10 mouse cellular contexts compared by ENCODE assay signal in the genomic region with DNA sequence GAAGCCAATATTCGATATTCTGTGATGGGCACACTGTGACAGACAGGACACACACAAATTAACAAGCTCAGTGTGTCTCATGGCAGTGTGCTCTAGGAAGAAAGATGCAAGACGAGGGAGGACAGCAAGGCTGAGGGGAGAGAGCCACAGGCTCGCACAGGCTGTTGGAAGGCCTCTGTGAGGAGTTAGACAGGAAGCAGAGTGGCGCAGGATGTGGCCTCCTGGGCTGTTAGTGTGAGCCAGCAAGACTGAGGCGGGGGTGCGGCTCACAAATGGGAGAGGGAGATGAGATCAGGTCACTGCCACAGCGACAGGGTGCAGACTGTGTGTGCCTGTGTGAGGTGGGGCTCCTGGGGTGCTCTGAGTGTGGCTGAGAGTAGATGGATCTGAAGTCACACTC. TPM values are rescaled to one million over a fixed set of nuclear protein-coding genes. Genes with fewer than 3 reads are reported as not detected.
DNase-seq lines count a peak whose midpoint lies in the region; ATAC-seq and TF ChIP-seq lines count a peak whose summit lies in the region.
"Had no signal": no experiment of that assay in that cellular context is flagged by ENCODE, and none has a peak within 500 bp of the region (broad histone marks: within the 10 kb centered on the region; RNA-seq: fewer than 3 reads in every experiment).

No protein-coding gene starts in this region.

- H3K4me3 ChIP-seq in heart, embryonic 15.5 days, result no peak overlapping the region
- no peak overlapping the region for H3K4me3 ChIP-seq in G1E (ENCODE audit: low read depth, low read length)
- no peak overlapping the region for H3K4me3 ChIP-seq in limb, embryonic 13.5 days
- no peak overlapping the region for H3K4me3 ChIP-seq in stomach, embryonic 15.5 days (replicated peaks)
- H3K4me3 ChIP-seq: midbrain, embryonic 12.5 days had no signal

- peak overlapping the region; percentile 8; the same call in 1 of the 2 replicates for H3K9ac ChIP-seq in heart, embryonic 15.5 days
- no peak overlapping the region for H3K9ac ChIP-seq in limb, embryonic 13.5 days
- H3K9ac ChIP-seq in stomach, embryonic 15.5 days, result no peak overlapping the region
- H3K9ac ChIP-seq: midbrain, embryonic 12.5 days had no signal

- ATAC-seq in heart, embryonic 15.5 days (replicated peaks; ENCODE audit: insufficient number of reproducible peaks, insufficient read depth, low FRiP score, low read depth), result no peak
- ATAC-seq in G1E (ENCODE audit: extremely low read depth, insufficient number of reproducible peaks, low FRiP score, poor library complexity, severe bottlenecking), result no peak
- ATAC-seq in limb, embryonic 13.5 days (ENCODE audit: low FRiP score, low read depth), result no peak
- ATAC-seq in stomach, embryonic 15.5 days (ENCODE audit: insufficient read depth, low FRiP score, low read depth), result peak; percentile 24; the same call in 1 of the 2 replicates

- H3K27ac ChIP-seq in heart, embryonic 15.5 days, result peak overlapping the region; percentile 88
- 0 out of 2 replicates have a peak overlapping the region, but pooled peaks have one; percentile 7 for H3K27ac ChIP-seq in limb, embryonic 13.5 days
- peak overlapping the region; percentile 69; the same call in 1 of the 2 replicates for H3K27ac ChIP-seq in stomach, embryonic 15.5 days
- H3K27ac ChIP-seq: midbrain, embryonic 12.5 days had no signal

- peaks cover 23% of the 10 kb centered on the region for H3K36me3 ChIP-seq in heart, embryonic 15.5 days
- peaks cover 57% of the 10 kb centered on the region for H3K36me3 ChIP-seq in G1E (replicated peaks)
- no peaks in the 10 kb centered on the region for H3K36me3 ChIP-seq in limb, embryonic 13.5 days
- no peaks in the 10 kb centered on the region for H3K36me3 ChIP-seq in stomach, embryonic 15.5 days
- H3K36me3 ChIP-seq: midbrain, embryonic 12.5 days had no signal

- H3K4me2 ChIP-seq in heart, embryonic 15.5 days, result no peak overlapping the region
- no peak overlapping the region for H3K4me2 ChIP-seq in limb, embryonic 13.5 days (replicated peaks)
- no peak overlapping the region for H3K4me2 ChIP-seq in stomach, embryonic 15.5 days
- H3K4me2 ChIP-seq: midbrain, embryonic 12.5 days had no signal

- H3K4me1 ChIP-seq in heart, embryonic 15.5 days (replicated peaks), result peaks cover 81% of the 10 kb centered on the region
- H3K4me1 ChIP-seq in G1E (ENCODE audit: insufficient read depth, low read depth, low read length), result peaks cover 13% of the 10 kb centered on the region
- H3K4me1 ChIP-seq in limb, embryonic 13.5 days, result peaks cover 16% of the 10 kb centered on the region
- peaks cover 19% of the 10 kb centered on the region for H3K4me1 ChIP-seq in stomach, embryonic 15.5 days
- H3K4me1 ChIP-seq: midbrain, embryonic 12.5 days had no signal

- no peaks in the 10 kb centered on the region for H3K9me3 ChIP-seq in heart, embryonic 15.5 days (replicated peaks)
- no peaks in the 10 kb centered on the region for H3K9me3 ChIP-seq in G1E (replicated peaks)
- no peaks in the 10 kb centered on the region for H3K9me3 ChIP-seq in limb, embryonic 13.5 days
- H3K9me3 ChIP-seq in stomach, embryonic 15.5 days, result no peaks in the 10 kb centered on the region
- H3K9me3 ChIP-seq: midbrain, embryonic 12.5 days had no signal

- DNase-seq in heart, adult 9 months (ENCODE audit: low spot score in 2 of 2), result no peak
- DNase-seq in G1E (ENCODE audit: low spot score), result peak; percentile 12
- no peak for DNase-seq in frontal cortex, postnatal 10 days (ENCODE audit: low spot score in 2 of 2)
- no peak for DNase-seq in urinary bladder, adult 18-20 months (ENCODE audit: low spot score in 2 of 2)
- no peak for DNase-seq in neural tube, embryonic 10.5 days (ENCODE audit: extremely low spot score, low spot score)
- DNase-seq: kidney, adult 18-20 months had no signal

- TF ChIP-seq CTCF in G1E (IDR thresholded peaks at IDR 0.05; ENCODE audit: low read depth, low read length), result no peak

- H3K27me3 ChIP-seq in heart, embryonic 15.5 days, result no peaks in the 10 kb centered on the region
- H3K27me3 ChIP-seq in G1E (ENCODE audit: insufficient read depth, low read length), result no peaks in the 10 kb centered on the region
- no peaks in the 10 kb centered on the region for H3K27me3 ChIP-seq in limb, embryonic 13.5 days
- no peaks in the 10 kb centered on the region for H3K27me3 ChIP-seq in stomach, embryonic 15.5 days (replicated peaks)
- H3K27me3 ChIP-seq: midbrain, embryonic 12.5 days had no signal

- WGBS in heart, embryonic 15.5 days, result 37% methylated on average over 7 of the region's 7 CpGs
- 49% methylated on average over 7 of the region's 7 CpGs for WGBS in limb, embryonic 13.5 days
- WGBS in stomach, embryonic 15.5 days, result 30% methylated on average over 7 of the region's 7 CpGs

RNA-seq across cellular contexts. Expression of gene Alpk3, which starts 17.9 kb away (rescaled TPM):
- 17.9 and 18.2 TPM in 2 replicates for polyA plus RNA-seq in heart, embryonic 15.5 days (2015; fragmentation: Nextera tagmentation; extraction: Ambion mirVana)
- 13.8 and 16.6 TPM in 2 replicates for total RNA-seq in G1E (2014; fragmentation: Nextera tagmentation)
- 3.1 and 3.9 TPM in 2 replicates for total RNA-seq in G1E (2017)
- polyA plus RNA-seq in G1E (2012), result 5.7 and 7.7 TPM in 2 replicates
- 2.3 and 2.4 TPM in 2 replicates for polyA plus RNA-seq in limb, embryonic 13.5 days (2015; fragmentation: Nextera tagmentation; extraction: Ambion mirVana)
- 0.64 and 0.84 TPM in 2 replicates for polyA plus RNA-seq in stomach, embryonic 15.5 days (2015; fragmentation: Nextera tagmentation; extraction: Ambion mirVana)

RNA-seq across cellular contexts. Expression of gene Slc28a1, which starts 39.3 kb away (rescaled TPM):
- polyA plus RNA-seq in heart, embryonic 15.5 days (2015; fragmentation: Nextera tagmentation; extraction: Ambion mirVana), result 0.09 and 0.14 TPM in 2 replicates
- total RNA-seq in G1E (2014; fragmentation: Nextera tagmentation) (not detected in 2 replicates), G1E (2017) (not detected in 2 replicates)
- polyA plus RNA-seq in G1E (2012), result not detected in 2 replicates
- polyA plus RNA-seq in limb, embryonic 13.5 days (2015; fragmentation: Nextera tagmentation; extraction: Ambion mirVana), result 0.06 and 0.13 TPM in 2 replicates
- polyA plus RNA-seq in stomach, embryonic 15.5 days (2015; fragmentation: Nextera tagmentation; extraction: Ambion mirVana), result 0.71 and 1.5 TPM in 2 replicates
- polyA plus RNA-seq: midbrain, embryonic 12.5 days had no signal

Comparison
In these comparisons a context has a peak if more than half of its experiments do, and no peak if none do; other contexts are left out.
1. H3K27ac ChIP-seq: peak in every context shown above with its lines; median percentile 88 in heart, embryonic 15.5 days; 69 in stomach, embryonic 15.5 days; 7 in limb, embryonic 13.5 days.